Mouse (Mus musculus) bone marrow, adult 2 months (tissue): Measurements from ENCODE around the gene Gm20661. TPM values are rescaled to one million over a fixed set of nuclear protein-coding genes. Genes with fewer than 3 reads are reported as not detected.

Source experiments
- H3K27ac ChIP-seq: fragments of 200-500 bp; 2 replicates; pipeline ENCODE4 v1.5.1; 2012; ENCODE audit warnings: low read depth, mild to moderate bottlenecking, control low read depth, inconsistent platforms, low read length; ENCODE audit not compliant: control insufficient read depth, poor library complexity, insufficient read depth
- H3K4me1 ChIP-seq: fragments of 200-500 bp; 2 replicates; pipeline ENCODE4 v1.6.1; 2011; ENCODE audit warnings: low read length; ENCODE audit not compliant: control insufficient read depth, insufficient read depth
- H3K4me3 ChIP-seq: fragments of 200-500 bp; replicated peaks from 2 replicates; pipeline ENCODE3; 2011; ENCODE audit warnings: mild to moderate bottlenecking, low read depth, low read length, control low read depth; ENCODE audit not compliant: control insufficient read depth
- CTCF ChIP-seq: fragments of 200-500 bp; IDR thresholded peaks from 2 replicates; pipeline ENCODE4 v1.5.1; 2011; ENCODE audit warnings: low read length, control low read depth; ENCODE audit not compliant: control insufficient read depth, insufficient read depth
- POLR2A ChIP-seq: fragments of 200-500 bp; IDR thresholded peaks from 2 replicates; pipeline ENCODE4 v1.6.1; 2011; ENCODE audit warnings: low read depth, mild to moderate bottlenecking, control low read depth, low read length, borderline replicate concordance; ENCODE audit not compliant: control insufficient read depth
- WGBS: fragments of 180-500 bp; shearing (Covaris S2); methylation state at CpG from one replicate; pipeline ENCODE4 v1.1.7; 2018; 5-methylcytosine and 5-hydroxymethylcytosine counted together
- polyA plus RNA-seq: library from polyadenylated mRNA; stranded (reverse); fragments of >200 nt; gene quantifications from 2 replicates; pipeline ENCODE4 v1.2.4, GENCODE M21; 2011; ENCODE audit warnings: low replicate concordance; ENCODE audit not compliant: missing spikeins, insufficient read depth, insufficient read length

Gene Gm20661
- polyA plus RNA-seq, 1 experiment: 4.7 TPM

- Histone ChIP-seq H3K27ac (no peak overlapping the region), H3K4me3 (no peak overlapping the region), H3K4me1 (no peaks in the 10 kb centered on the region)
- 94% methylated on average over 3 of the region's 3 CpGs for WGBS
- TF ChIP-seq CTCF (no peak), POLR2A (no peak)
These were observed 34.3 kb downstream of the Gm20661 start for GRCm38 (mm10) chr9:108017127-108017526.

- Histone ChIP-seq H3K4me3 (no peak overlapping the region), H3K27ac (no peak overlapping the region), H3K4me1 (no peaks in the 10 kb centered on the region)
- WGBS: 91% methylated on average over 1 of the region's 1 CpGs
- TF ChIP-seq CTCF (no peak), POLR2A (no peak)
These were observed 37.9 kb downstream of the Gm20661 start for GRCm38 (mm10) chr9:108020741-108021140.

GRCm38 (mm10) chr9:108023216-108023615 lies 40.4 kb downstream of the Gm20661 start:
- H3K4me1 ChIP-seq: no peaks in the 10 kb centered on the region
- no peak overlapping the region for H3K4me3 ChIP-seq
- 81% methylated on average over 3 of the region's 3 CpGs for WGBS
- H3K27ac ChIP-seq: no peak overlapping the region
- no peak for TF ChIP-seq CTCF
- TF ChIP-seq POLR2A: no peak

GRCm38 (mm10) chr9:108026584-108026983 lies 43.7 kb downstream of the Gm20661 start:
- WGBS: 79% methylated on average over 3 of the region's 3 CpGs
- H3K4me3 ChIP-seq: no peak overlapping the region

GRCm38 (mm10) chr9:108027867-108028266 lies 45.0 kb downstream of the Gm20661 start:
- no peak for TF ChIP-seq POLR2A
- TF ChIP-seq CTCF: no peak
- WGBS: 96% methylated on average over 3 of the region's 3 CpGs
- H3K4me3 ChIP-seq: no peak overlapping the region

More at GRCm38 (mm10) chr9:108026584-108026983, 43.7 kb downstream of the Gm20661 start:
- Histone ChIP-seq H3K4me1 (no peaks in the 10 kb centered on the region), H3K27ac (no peak overlapping the region)
- TF ChIP-seq CTCF: no peak
- TF ChIP-seq POLR2A: no peak

GRCm38 (mm10) chr9:108032126-108032525 lies 49.3 kb downstream of the Gm20661 start:
- WGBS: 94% methylated on average over 5 of the region's 5 CpGs
- Histone ChIP-seq H3K27ac (no peak overlapping the region), H3K4me3 (no peak overlapping the region), H3K4me1 (no peaks in the 10 kb centered on the region)
- TF ChIP-seq POLR2A (no peak), CTCF (no peak)

More at GRCm38 (mm10) chr9:108027867-108028266, 45.0 kb downstream of the Gm20661 start:
- Histone ChIP-seq H3K4me1 (no peaks in the 10 kb centered on the region), H3K27ac (no peak overlapping the region)

- no peaks in the 10 kb centered on the region for H3K4me1 ChIP-seq
- no peak overlapping the region for H3K4me3 ChIP-seq
- no peak overlapping the region for H3K27ac ChIP-seq
- 95% methylated on average over 2 of the region's 2 CpGs for WGBS
- no peak for TF ChIP-seq POLR2A
- TF ChIP-seq CTCF: no peak
These were observed 52.7 kb downstream of the Gm20661 start for GRCm38 (mm10) chr9:108035331-108036156.

Other genes starting within 250 kb of the Gm20661 start
- 97.6 and 118 TPM in 2 replicates for gene Rbm5, start 212.1 kb upstream of the Gm20661 start, polyA plus RNA-seq
- 78.4 and 110 TPM in 2 replicates for gene Rbm6, start 109.8 kb upstream of the Gm20661 start, polyA plus RNA-seq
- 6.3 and 12.9 TPM in 2 replicates for gene Mon1a, start 94.9 kb upstream of the Gm20661 start, polyA plus RNA-seq
- 0.20 and 0.75 TPM in 2 replicates for gene Mst1r, start 76.2 kb upstream of the Gm20661 start, polyA plus RNA-seq
- not detected in 2 replicates for gene Actl11, start 54.6 kb upstream of the Gm20661 start, polyA plus RNA-seq
- gene Camkv, start 47.4 kb upstream of the Gm20661 start, polyA plus RNA-seq: 0.87 TPM in 1 of 2 replicates, not detected in the other
- gene Traip, start 32.9 kb upstream of the Gm20661 start, polyA plus RNA-seq: 27.0 and 30.0 TPM in 2 replicates
- gene Uba7, start 7.6 kb upstream of the Gm20661 start, polyA plus RNA-seq: 138 and 310 TPM in 2 replicates
- gene Inka1, start 2.8 kb downstream of the Gm20661 start, polyA plus RNA-seq: 27.9 and 32.3 TPM in 2 replicates
- 10.6 and 23.4 TPM in 2 replicates for gene Cdhr4, start 9.4 kb downstream of the Gm20661 start, polyA plus RNA-seq
- gene Gm20662, start 13.3 kb downstream of the Gm20661 start, polyA plus RNA-seq: not detected in 2 replicates
- gene Ip6k1, start 19.4 kb downstream of the Gm20661 start, polyA plus RNA-seq: 54.3 and 99.5 TPM in 2 replicates
- gene Gmppb, start 66.2 kb downstream of the Gm20661 start, polyA plus RNA-seq: 9.9 and 17.9 TPM in 2 replicates
- gene Amigo3, start 70.1 kb downstream of the Gm20661 start, polyA plus RNA-seq: 1.0 and 1.6 TPM in 2 replicates
- 2.0 and 10.1 TPM in 2 replicates for gene Mst1, start 97.4 kb downstream of the Gm20661 start, polyA plus RNA-seq
- gene Rnf123, start 100.3 kb downstream of the Gm20661 start, polyA plus RNA-seq: 296 and 393 TPM in 2 replicates
- 159 and 206 TPM in 2 replicates for gene Apeh, start 111.5 kb downstream of the Gm20661 start, polyA plus RNA-seq
- gene Bsn, start 207.3 kb downstream of the Gm20661 start, polyA plus RNA-seq: 1.1 and 1.9 TPM in 2 replicates